ENCODE assay signal across 18 mouse cellular contexts in genomic region chr9:73240188-73240587, GRCm38 (mm10).
DNase-seq lines count a peak whose midpoint lies in the region; ATAC-seq and TF ChIP-seq lines count a peak whose summit lies in the region.
"Had no signal": no experiment of that assay in that cellular context is flagged by ENCODE, and none has a peak within 500 bp of the region (broad histone marks: within the 10 kb centered on the region; RNA-seq: fewer than 3 reads in every experiment).

No protein-coding gene starts in this region.

- no peaks in the 10 kb centered on the region for H3K9me3 ChIP-seq in liver, postnatal 0 days (ENCODE audit: low read length)
- no peaks in the 10 kb centered on the region for H3K9me3 ChIP-seq in liver, embryonic 12.5 days (replicated peaks)
- H3K9me3 ChIP-seq: embryonic facial prominence, embryonic 13.5 days; forebrain, embryonic 10.5 days; hindbrain, embryonic 15.5 days; neural tube, embryonic 15.5 days had no signal

- H3K4me3 ChIP-seq in liver, postnatal 0 days (ENCODE audit: low read depth, low read length), result no peak overlapping the region
- no peak overlapping the region for H3K4me3 ChIP-seq in liver, embryonic 12.5 days
- H3K4me3 ChIP-seq: embryonic facial prominence, embryonic 13.5 days; forebrain, embryonic 10.5 days; hindbrain, embryonic 15.5 days; layer of hippocampus, adult 2 months; neural tube, embryonic 15.5 days had no signal

- peak; percentile 16 for DNase-seq in liver, postnatal 0 days
- peak; percentile 26 for DNase-seq in R1 (ENCODE audit: low read depth, low spot score)
- peak; percentile 4 to 15 for DNase-seq in thymus, postnatal 36 days
- DNase-seq in adrenal gland, postnatal 4 days (ENCODE audit: low spot score in 2 of 2), result no peak
- no peak for DNase-seq in retina, embryonic 14.5 days (ENCODE audit: low spot score)
- DNase-seq: adrenal gland, postnatal 10 days; cerebellum, postnatal 10 days; kidney, adult 9 months; lung, postnatal 14 days; right cerebral cortex, postnatal 14 days had no signal

- no peak for ATAC-seq in liver, postnatal 0 days
- no peak for ATAC-seq in liver, embryonic 12.5 days
- peak; percentile 100 for ATAC-seq in megakaryocyte progenitor cell, adult 5-6 weeks (replicated peaks; ENCODE audit: poor library complexity)
- ATAC-seq: Patski had no signal

- no peak overlapping the region for H3K27ac ChIP-seq in liver, postnatal 0 days (ENCODE audit: low read depth)
- no peak overlapping the region for H3K27ac ChIP-seq in liver, embryonic 12.5 days
- H3K27ac ChIP-seq: embryonic facial prominence, embryonic 13.5 days; forebrain, embryonic 10.5 days; hindbrain, embryonic 15.5 days; layer of hippocampus, adult 2 months; neural tube, embryonic 15.5 days had no signal

- H3K27me3 ChIP-seq in liver, postnatal 0 days (ENCODE audit: insufficient read depth, low read length), result no peaks in the 10 kb centered on the region
- no peaks in the 10 kb centered on the region for H3K27me3 ChIP-seq in liver, embryonic 12.5 days (replicated peaks)
- H3K27me3 ChIP-seq: embryonic facial prominence, embryonic 13.5 days; hindbrain, embryonic 15.5 days; neural tube, embryonic 15.5 days; Patski had no signal

- H3K36me3 ChIP-seq in liver, postnatal 0 days (replicated peaks; ENCODE audit: insufficient read depth, low read length), result no peaks in the 10 kb centered on the region
- H3K36me3 ChIP-seq in liver, embryonic 12.5 days, result no peaks in the 10 kb centered on the region
- H3K36me3 ChIP-seq: embryonic facial prominence, embryonic 13.5 days; forebrain, embryonic 10.5 days; hindbrain, embryonic 15.5 days; neural tube, embryonic 15.5 days had no signal

- H3K4me1 ChIP-seq in liver, postnatal 0 days (ENCODE audit: insufficient read depth), result no peaks in the 10 kb centered on the region
- no peaks in the 10 kb centered on the region for H3K4me1 ChIP-seq in liver, embryonic 12.5 days
- H3K4me1 ChIP-seq: forebrain, embryonic 10.5 days; hindbrain, embryonic 15.5 days had no signal

- 38% methylated on average over 5 of the region's 5 CpGs for WGBS in liver, postnatal 0 days (ENCODE audit: insufficient replicate concordance)
- WGBS in liver, embryonic 12.5 days (ENCODE audit: insufficient replicate concordance), result 28% methylated on average over 5 of the region's 5 CpGs

- no peak for TF ChIP-seq CTCF in liver, postnatal 0 days (IDR thresholded peaks at IDR 0.05; ENCODE audit: low read depth)

- TF ChIP-seq EP300 in liver, postnatal 0 days (IDR thresholded peaks at IDR 0.05; ENCODE audit: low read depth), result no peak

- no peak overlapping the region for H3K4me2 ChIP-seq in liver, postnatal 0 days (ENCODE audit: low read depth, low read length)
- H3K4me2 ChIP-seq in liver, embryonic 12.5 days, result no peak overlapping the region
- H3K4me2 ChIP-seq: embryonic facial prominence, embryonic 13.5 days; hindbrain, embryonic 15.5 days; neural tube, embryonic 15.5 days had no signal

- no peak overlapping the region for H3K9ac ChIP-seq in liver, postnatal 0 days (replicated peaks)
- H3K9ac ChIP-seq in liver, embryonic 12.5 days, result no peak overlapping the region
- H3K9ac ChIP-seq: embryonic facial prominence, embryonic 13.5 days; hindbrain, embryonic 15.5 days; neural tube, embryonic 15.5 days had no signal

Comparison
In these comparisons a context has a peak if more than half of its experiments do, and no peak if none do; other contexts are left out.
1. DNase-seq: peak in liver, postnatal 0 days (single experiment), R1 (single experiment) and thymus, postnatal 36 days (2 of 2); none in adrenal gland, postnatal 4 days (0 of 2) and retina, embryonic 14.5 days (single experiment).